Mouse (Mus musculus) testis, adult 2 months (tissue): ENCODE measurements around the gene Olfr155. TPM values are rescaled to one million over a fixed set of nuclear protein-coding genes. Genes with fewer than 3 reads are reported as not detected.

Experiments
- H3K27ac ChIP-seq: fragments of 200-500 bp; 2 replicates; pipeline ENCODE4 v1.5.1; 2012; ENCODE audit warnings: low read depth, low read length; ENCODE audit not compliant: control insufficient read depth, insufficient read depth
- H3K27me3 ChIP-seq: fragments of 200-500 bp; 2 replicates; pipeline ENCODE4 v1.6.1; 2012; ENCODE audit warnings: mild to moderate bottlenecking, low read length, moderate library complexity; ENCODE audit not compliant: control insufficient read depth, insufficient read depth
- H3K36me3 ChIP-seq: fragments of 200-500 bp; 2 replicates; pipeline ENCODE4 v1.6.1; 2012; ENCODE audit warnings: mild to moderate bottlenecking, low read length; ENCODE audit not compliant: control insufficient read depth, insufficient read depth
- H3K4me1 ChIP-seq: fragments of 200-500 bp; 2 replicates; pipeline ENCODE4 v1.6.1; 2012; ENCODE audit warnings: low read length; ENCODE audit not compliant: control insufficient read depth, insufficient read depth
- H3K4me3 ChIP-seq: fragments of 200-500 bp; 2 replicates; pipeline ENCODE4 v1.5.1; 2012; ENCODE audit warnings: low read depth, mild to moderate bottlenecking, low read length, moderate library complexity, mixed read lengths; ENCODE audit not compliant: control insufficient read depth
- CTCF ChIP-seq: fragments of 200-500 bp; IDR thresholded peaks from 2 replicates; pipeline ENCODE4 v1.5.1; 2012; ENCODE audit warnings: low read depth, mild to moderate bottlenecking, inconsistent platforms, low read length, moderate library complexity; ENCODE audit not compliant: control insufficient read depth, insufficient read depth, insufficient replicate concordance
- POLR2A ChIP-seq: fragments of 200-500 bp; IDR thresholded peaks from 2 replicates; pipeline ENCODE4 v1.6.1; 2012; ENCODE audit warnings: low read depth, mild to moderate bottlenecking, inconsistent platforms, low read length, moderate library complexity; ENCODE audit not compliant: control insufficient read depth
- polyA plus RNA-seq: library from polyadenylated mRNA; depleted of rRNA; stranded (reverse); fragments of >200 nt; gene quantifications from 2 replicates; pipeline ENCODE4 v1.2.3, GENCODE M21; 2012; rRNA removed

Olfr155 gene
- polyA plus RNA-seq, 1 experiment: not detected

DNA sequence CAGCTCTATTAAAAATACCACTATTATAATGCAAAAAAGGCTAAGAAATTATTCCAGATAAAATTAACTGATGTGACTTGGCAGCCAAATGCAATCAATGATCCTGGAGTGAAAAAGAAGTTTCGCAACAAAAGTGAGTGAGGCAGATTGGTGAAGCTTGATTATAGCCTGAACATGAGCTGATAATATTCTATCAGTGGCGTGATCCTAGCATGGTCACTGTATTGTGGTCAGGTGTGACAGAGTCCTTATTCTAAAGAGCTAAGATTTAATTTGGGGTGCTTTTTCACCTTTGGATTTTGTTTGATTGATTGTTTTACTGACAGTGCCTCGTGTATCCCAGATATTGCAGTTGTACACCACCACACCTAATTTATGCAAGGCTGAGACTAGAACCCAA, 39.9 kb downstream of the Olfr155 start:
- Histone ChIP-seq H3K36me3 (no peaks in the 10 kb centered on the region), H3K27me3 (no peaks in the 10 kb centered on the region), H3K4me1 (no peaks in the 10 kb centered on the region), H3K4me3 (no peak overlapping the region), H3K27ac (no peak overlapping the region)
- no peak for TF ChIP-seq POLR2A
- TF ChIP-seq CTCF: no peak

DNA sequence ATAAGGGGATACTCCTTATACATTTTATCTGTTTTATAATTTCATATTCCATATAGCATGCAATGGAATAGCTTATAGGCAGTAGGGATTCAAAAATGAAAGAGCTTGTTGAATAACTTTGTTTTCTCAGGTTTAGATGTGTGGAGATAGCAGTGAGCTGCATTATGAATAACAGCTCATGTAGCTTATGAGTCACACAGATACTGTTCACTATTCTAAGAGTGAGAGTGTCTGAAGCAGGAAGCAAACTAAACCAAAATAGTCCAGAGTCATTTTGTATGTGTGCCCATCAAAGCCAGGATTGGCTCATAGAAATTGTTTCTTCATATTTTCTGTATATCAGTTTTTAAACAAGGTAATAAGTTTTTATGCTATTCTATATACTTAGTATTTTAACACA, 45.8 kb downstream of the Olfr155 start:
- H3K4me1 ChIP-seq: no peaks in the 10 kb centered on the region

DNA sequence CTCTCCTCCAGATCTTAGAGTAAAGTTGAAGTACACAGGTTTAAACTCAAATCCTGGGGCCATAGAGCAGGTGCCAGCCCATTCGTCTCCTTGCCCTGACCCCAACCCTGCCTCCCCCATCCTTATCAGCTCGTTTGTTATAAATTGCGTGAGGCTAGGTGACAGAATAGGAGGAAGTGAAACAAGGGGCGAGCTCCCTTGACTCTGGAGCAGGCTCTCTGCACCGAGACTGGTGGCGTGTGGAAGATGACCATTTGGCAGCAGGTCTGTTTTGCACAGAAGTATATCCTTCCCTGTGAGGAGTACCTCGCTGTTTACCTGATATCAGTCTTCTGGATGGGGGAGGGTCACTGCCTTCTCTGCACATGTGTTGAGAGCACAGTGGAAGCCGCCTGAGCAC, 47.8 kb downstream of the Olfr155 start:
- no peak overlapping the region for H3K4me3 ChIP-seq
- H3K4me1 ChIP-seq: no peaks in the 10 kb centered on the region
- no peak overlapping the region for H3K27ac ChIP-seq
- H3K36me3 ChIP-seq: no peaks in the 10 kb centered on the region; the same call in 1 of the 2 replicates
- no peak for TF ChIP-seq POLR2A
- H3K27me3 ChIP-seq: no peaks in the 10 kb centered on the region

More for the DNA sequence above, 45.8 kb downstream of the Olfr155 start:
- TF ChIP-seq CTCF (no peak), POLR2A (no peak)
- no peak overlapping the region for H3K4me3 ChIP-seq
- no peaks in the 10 kb centered on the region; the same call in 1 of the 2 replicates for H3K36me3 ChIP-seq
- no peaks in the 10 kb centered on the region for H3K27me3 ChIP-seq
- no peak overlapping the region for H3K27ac ChIP-seq

DNA sequence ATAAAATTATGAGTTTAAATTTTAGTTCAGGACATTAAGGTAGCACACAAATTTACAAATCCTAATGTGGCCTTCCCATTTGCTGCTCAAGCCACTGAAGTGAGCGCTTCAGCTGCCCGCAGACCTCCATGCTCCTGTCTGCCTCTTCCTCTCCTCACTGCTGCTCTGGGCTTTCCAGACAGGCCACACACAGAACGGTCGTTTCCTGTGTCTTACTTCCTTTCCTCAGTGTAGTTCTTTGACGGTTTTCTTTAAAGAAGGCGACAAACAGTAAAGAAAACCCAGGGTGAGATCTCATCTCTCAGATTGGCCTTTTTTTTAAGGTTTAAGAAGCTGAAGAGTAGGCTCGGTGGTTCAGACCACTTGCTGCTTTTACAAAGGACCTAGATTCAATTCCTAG, 52.3 kb downstream of the Olfr155 start:
- TF ChIP-seq CTCF (no peak), POLR2A (no peak)
- no peaks in the 10 kb centered on the region; the same call in 1 of the 2 replicates for H3K36me3 ChIP-seq
- H3K27ac ChIP-seq: no peak overlapping the region
- H3K4me3 ChIP-seq: no peak overlapping the region
- no peaks in the 10 kb centered on the region for H3K4me1 ChIP-seq
- H3K27me3 ChIP-seq: no peaks in the 10 kb centered on the region

DNA sequence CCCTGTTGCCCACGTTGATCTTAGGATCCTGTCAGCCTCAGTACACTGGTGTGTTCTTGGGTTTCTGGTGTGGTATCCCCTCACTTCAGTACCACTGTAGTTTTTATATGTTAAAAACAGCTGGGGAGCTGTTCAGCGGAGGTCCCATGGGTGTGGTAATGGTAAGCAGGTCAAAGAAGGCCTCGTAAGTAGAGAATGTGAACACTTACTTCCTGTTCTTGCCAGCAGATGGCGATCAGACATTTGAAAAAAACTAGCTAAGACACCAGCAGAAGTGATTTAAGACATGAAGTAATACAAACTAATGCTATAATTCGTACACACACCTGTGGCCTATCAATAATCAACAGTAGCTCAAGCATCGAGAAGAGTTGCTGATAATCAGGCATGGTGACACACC, 55.1 kb downstream of the Olfr155 start:
- TF ChIP-seq POLR2A (no peak), CTCF (no peak)
- no peaks in the 10 kb centered on the region; the same call in 1 of the 2 replicates for H3K36me3 ChIP-seq
- no peaks in the 10 kb centered on the region for H3K27me3 ChIP-seq
- H3K27ac ChIP-seq: no peak overlapping the region
- no peak overlapping the region for H3K4me3 ChIP-seq
- H3K4me1 ChIP-seq: no peaks in the 10 kb centered on the region

Other genes with a start within 250 kb of the Olfr155 start
- 2.6 and 4.0 TPM in 2 replicates for gene Npr2, start 219.6 kb upstream of the Olfr155 start, polyA plus RNA-seq
- gene Spag8, start 198.0 kb upstream of the Olfr155 start, polyA plus RNA-seq: 112 and 124 TPM in 2 replicates
- gene Hint2, start 195.1 kb upstream of the Olfr155 start, polyA plus RNA-seq: 11.6 and 14.3 TPM in 2 replicates
- gene Tmem8b, start 182.6 kb upstream of the Olfr155 start, polyA plus RNA-seq: 55.7 and 59.7 TPM in 2 replicates
- 182 and 185 TPM in 2 replicates for gene Fam221b, start 182.4 kb upstream of the Olfr155 start, polyA plus RNA-seq
- not detected in 2 replicates for gene Olfr70, start 150.8 kb upstream of the Olfr155 start, polyA plus RNA-seq
- gene Olfr71, start 141.3 kb upstream of the Olfr155 start, polyA plus RNA-seq: not detected in 2 replicates
- gene Hrct1, start 124.4 kb upstream of the Olfr155 start, polyA plus RNA-seq: 0.62 and 0.73 TPM in 2 replicates
- 3.0 and 4.6 TPM in 2 replicates for gene Spaar, start 121.5 kb upstream of the Olfr155 start, polyA plus RNA-seq
- gene Olfr159, start 80.6 kb upstream of the Olfr155 start, polyA plus RNA-seq: not detected in 2 replicates
- not detected in 2 replicates for gene Olfr156, start 27.7 kb upstream of the Olfr155 start, polyA plus RNA-seq
- not detected in 2 replicates for gene Olfr157, start 11.4 kb upstream of the Olfr155 start, polyA plus RNA-seq
- 7.2 and 7.4 TPM in 2 replicates for gene Reck, start 24.0 kb downstream of the Olfr155 start, polyA plus RNA-seq
- 1.6 and 1.8 TPM in 2 replicates for gene Glipr2, start 105.8 kb downstream of the Olfr155 start, polyA plus RNA-seq
- gene Ccin, start 131.9 kb downstream of the Olfr155 start, polyA plus RNA-seq: 323 and 342 TPM in 2 replicates
- 23.1 and 29.0 TPM in 2 replicates for gene Clta, start 152.9 kb downstream of the Olfr155 start, polyA plus RNA-seq
- gene Gne, start 232.6 kb downstream of the Olfr155 start, polyA plus RNA-seq: 1.5 and 2.0 TPM in 2 replicates